Comparison of ENCODE assay signal across 9 mouse cellular contexts in the genomic region with DNA sequence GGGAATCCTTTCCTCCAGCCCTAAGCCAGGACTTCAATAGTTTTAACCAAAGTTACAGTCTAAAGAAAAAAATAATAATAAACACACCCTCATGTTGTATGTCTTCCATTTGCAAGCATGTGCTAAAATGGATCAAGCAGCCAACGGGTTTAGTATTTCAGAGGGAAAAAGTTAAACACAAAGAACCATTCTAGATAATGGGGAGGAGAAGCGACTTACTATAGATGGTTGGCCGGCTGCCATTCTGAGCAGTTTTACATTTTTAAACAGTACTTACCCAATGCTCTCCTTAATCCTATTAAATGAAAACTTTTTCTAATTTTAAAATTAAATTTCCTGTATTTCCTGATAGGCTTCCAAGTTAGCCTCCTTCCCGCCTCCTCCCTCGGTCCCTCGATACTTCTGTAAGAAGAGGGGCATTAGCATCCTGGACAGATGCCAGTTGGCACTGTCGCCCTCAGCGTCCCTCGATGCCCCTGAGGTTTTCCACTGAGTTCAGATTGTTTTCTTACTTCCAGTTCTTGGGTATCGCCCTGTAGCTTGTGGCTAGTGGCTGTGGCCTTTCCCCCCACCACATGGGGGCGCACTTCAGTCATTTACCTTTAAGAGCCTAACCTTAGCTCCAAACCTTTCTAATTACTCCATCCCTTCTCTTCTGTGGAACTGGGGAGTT.
A peak's percentile ranks its signal among the peaks of the same experiment; 100 is the strongest.
DNase-seq lines count a peak whose midpoint lies in the region; ATAC-seq and TF ChIP-seq lines count a peak whose summit lies in the region.
"Had no signal": no experiment of that assay in that cellular context is flagged by ENCODE, and none has a peak within 500 bp of the region (broad histone marks: within the 10 kb centered on the region; RNA-seq: fewer than 3 reads in every experiment).

No protein-coding gene starts in this region.

- H3K27me3 ChIP-seq in hindbrain, embryonic 14.5 days (ENCODE audit: control insufficient read depth, insufficient read depth, low read length) = no peaks in the 10 kb centered on the region
- no peaks in the 10 kb centered on the region for H3K27me3 ChIP-seq in hindbrain, embryonic 10.5 days (ENCODE audit: insufficient read depth, poor library complexity, severe bottlenecking)
- no peaks in the 10 kb centered on the region for H3K27me3 ChIP-seq in C2C12 (ENCODE audit: control insufficient read depth, insufficient read depth, insufficient read length)
- no peaks in the 10 kb centered on the region for H3K27me3 ChIP-seq in forebrain, embryonic 14.5 days (replicated peaks; ENCODE audit: control insufficient read depth, insufficient read depth, low read length)

- TF ChIP-seq CTCF in C2C12 (IDR thresholded peaks at IDR 0.05; ENCODE audit: control insufficient read depth, insufficient read depth, insufficient read length) = peak; percentile 62

- peak; percentile 51; the same call in 1 of the 2 replicates for ATAC-seq in hindbrain, embryonic 14.5 days (ENCODE audit: low FRiP score)
- ATAC-seq in forebrain, embryonic 14.5 days = peak; percentile 74

- no peak overlapping the region for H3K4me2 ChIP-seq in hindbrain, embryonic 14.5 days (replicated peaks)
- no peak overlapping the region for H3K4me2 ChIP-seq in forebrain, embryonic 14.5 days (ENCODE audit: low read length)

- no peaks in the 10 kb centered on the region for H3K4me1 ChIP-seq in hindbrain, embryonic 14.5 days (replicated peaks; ENCODE audit: control insufficient read depth, insufficient read depth, low read length)
- no peaks in the 10 kb centered on the region for H3K4me1 ChIP-seq in hindbrain, embryonic 10.5 days (replicated peaks)
- peaks cover 4% of the 10 kb centered on the region; the same call in 1 of the 2 replicates for H3K4me1 ChIP-seq in forebrain, embryonic 14.5 days (ENCODE audit: control insufficient read depth, insufficient read depth, low read length)

- no peaks in the 10 kb centered on the region for H3K79me2 ChIP-seq in C2C12 (ENCODE audit: control insufficient read depth, insufficient read depth)

- no peaks in the 10 kb centered on the region for H3K9me3 ChIP-seq in hindbrain, embryonic 14.5 days (ENCODE audit: control insufficient read depth, low read length)
- H3K9me3 ChIP-seq in hindbrain, embryonic 10.5 days = no peaks in the 10 kb centered on the region
- H3K9me3 ChIP-seq in forebrain, embryonic 14.5 days (replicated peaks; ENCODE audit: control insufficient read depth, low read length) = no peaks in the 10 kb centered on the region

- no peaks in the 10 kb centered on the region for H3K36me3 ChIP-seq in hindbrain, embryonic 14.5 days (replicated peaks; ENCODE audit: control insufficient read depth, insufficient read depth)
- no peaks in the 10 kb centered on the region for H3K36me3 ChIP-seq in hindbrain, embryonic 10.5 days
- no peaks in the 10 kb centered on the region for H3K36me3 ChIP-seq in C2C12 (ENCODE audit: control insufficient read depth, insufficient read depth)
- no peaks in the 10 kb centered on the region for H3K36me3 ChIP-seq in forebrain, embryonic 14.5 days (ENCODE audit: control insufficient read depth, insufficient read depth, low read length)

- 55% methylated on average over 11 of the region's 11 CpGs for WGBS in hindbrain, embryonic 14.5 days
- WGBS in hindbrain, embryonic 10.5 days = 83% methylated on average over 11 of the region's 11 CpGs
- WGBS in forebrain, embryonic 14.5 days = 38% methylated on average over 11 of the region's 11 CpGs

- no peak overlapping the region for H3ac ChIP-seq in C2C12 (ENCODE audit: control insufficient read depth, insufficient read length, low read depth)

- H3K27ac ChIP-seq in hindbrain, embryonic 14.5 days = no peak overlapping the region
- no peak overlapping the region for H3K27ac ChIP-seq in hindbrain, embryonic 10.5 days
- no peak overlapping the region for H3K27ac ChIP-seq in forebrain, embryonic 14.5 days (ENCODE audit: low read depth, low read length)
- H3K27ac ChIP-seq: macrophage had no signal

- H3K4me3 ChIP-seq in hindbrain, embryonic 14.5 days (replicated peaks; ENCODE audit: low read length) = no peak overlapping the region
- H3K4me3 ChIP-seq in hindbrain, embryonic 10.5 days = no peak overlapping the region
- no peak overlapping the region for H3K4me3 ChIP-seq in C2C12 (ENCODE audit: insufficient read depth, poor library complexity, severe bottlenecking)
- no peak overlapping the region for H3K4me3 ChIP-seq in forebrain, embryonic 14.5 days (ENCODE audit: low read depth, low read length)

- no peak overlapping the region for H3K9ac ChIP-seq in hindbrain, embryonic 14.5 days
- no peak overlapping the region for H3K9ac ChIP-seq in forebrain, embryonic 14.5 days (ENCODE audit: low read length)

- peak; percentile 58 for DNase-seq in hindbrain, embryonic 14.5 days (ENCODE audit: low spot score)
- no peak for DNase-seq in hindbrain, embryonic 10.5 days (ENCODE audit: low spot score)
- DNase-seq in adrenal gland, postnatal 10 days = peak; percentile 79
- DNase-seq in forebrain, embryonic 14.5 days (ENCODE audit: low spot score) = peak; percentile 72
- peak; percentile 6 for DNase-seq in kidney, postnatal 14 days
- peak; percentile 71 for DNase-seq in lung, postnatal 14 days
- peak; percentile 40 for DNase-seq in thymus, postnatal 0 days (ENCODE audit: low spot score)

- no peaks in the 10 kb centered on the region for H3K79me3 ChIP-seq in C2C12 (ENCODE audit: low read depth)

TF ChIP-seq in C2C12, 6 proteins besides CTCF, POLR2A, EP300 and RAD21:
- TF ChIP-seq FOSL1 (IDR thresholded peaks at IDR 0.05; ENCODE audit: insufficient read depth, low read length, poor library complexity, severe bottlenecking) (no peak), MYOD1 (IDR thresholded peaks at IDR 0.05; ENCODE audit: control insufficient read depth, insufficient read length, low read depth) (no peak), MYOG (IDR thresholded peaks at IDR 0.05; ENCODE audit: control insufficient read depth, extremely low read depth, insufficient read length) (no peak), MAX (IDR thresholded peaks at IDR 0.05) (no peak), CEBPB (IDR thresholded peaks at IDR 0.05; ENCODE audit: low read depth) (no peak), USF1 (IDR thresholded peaks at IDR 0.05; ENCODE audit: low read depth) (no peak)
